Mouse (Mus musculus): ENCODE measurements around the gene Phf11c. TPM values are rescaled to one million over a fixed set of nuclear protein-coding genes. Genes with fewer than 3 reads are reported as not detected.
"Not testable (repeated sequence)": the region's sequence is repeated elsewhere in the genome, so short reads cannot be mapped to it uniquely, and the experiment has no call there.

Gene Phf11c
- polyA plus RNA-seq, 1 experiment from 2014 or later: 0.66 TPM

GRCm38 (mm10) chr14:59390181-59390580, 5.0 kb downstream of the Phf11c start:
- H3K4me1 ChIP-seq; H3K27me3 ChIP-seq (ENCODE audit: low read depth, poor library complexity, severe bottlenecking); H3K27ac ChIP-seq; H3K4me3 ChIP-seq; H3K9me3 ChIP-seq (replicated peaks); H3K36me3 ChIP-seq; DNase-seq (ENCODE audit: low spot score): not testable (repeated sequence)
- WGBS: 80% methylated on average over 4 of the region's 4 CpGs

- no peak for DNase-seq (ENCODE audit: low spot score)
- no peak overlapping the region for H3K27ac ChIP-seq
- 71% methylated on average over 1 of the region's 1 CpGs for WGBS
These were observed 5.6 kb downstream of the Phf11c start for GRCm38 (mm10) chr14:59389532-59389931.

GRCm38 (mm10) chr14:59370348-59371068, 24.7 kb downstream of the Phf11c start:
- no peaks in the 10 kb centered on the region for H3K27me3 ChIP-seq (ENCODE audit: low read depth, poor library complexity, severe bottlenecking)
- no peak for DNase-seq (ENCODE audit: low spot score)
- H3K4me1 ChIP-seq: no peaks in the 10 kb centered on the region
- no peaks in the 10 kb centered on the region for H3K9me3 ChIP-seq (replicated peaks)
- no peaks in the 10 kb centered on the region for H3K36me3 ChIP-seq
- WGBS: 93% methylated on average over 25 of the region's 25 CpGs
- no peak overlapping the region for H3K27ac ChIP-seq
- no peak overlapping the region for H3K4me3 ChIP-seq

More at GRCm38 (mm10) chr14:59389532-59389931, 5.6 kb downstream of the Phf11c start:
- no peaks in the 10 kb centered on the region for H3K9me3 ChIP-seq (replicated peaks)
- H3K36me3 ChIP-seq: no peaks in the 10 kb centered on the region
- H3K27me3 ChIP-seq (ENCODE audit: low read depth, poor library complexity, severe bottlenecking): no peaks in the 10 kb centered on the region
- no peak overlapping the region for H3K4me3 ChIP-seq
- H3K4me1 ChIP-seq: no peaks in the 10 kb centered on the region

- Histone ChIP-seq H3K36me3 (no peaks in the 10 kb centered on the region), H3K4me1 (no peaks in the 10 kb centered on the region), H3K27ac (no peak overlapping the region), H3K27me3 (ENCODE audit: low read depth, poor library complexity, severe bottlenecking) (no peaks in the 10 kb centered on the region), H3K4me3 (no peak overlapping the region), H3K9me3 (replicated peaks) (no peaks in the 10 kb centered on the region)
- 86% methylated on average over 8 of the region's 8 CpGs for WGBS
- no peak for DNase-seq (ENCODE audit: low spot score)
These were observed 28.6 kb downstream of the Phf11c start for GRCm38 (mm10) chr14:59366386-59367105.

- Histone ChIP-seq H3K27me3 (ENCODE audit: low read depth, poor library complexity, severe bottlenecking) (no peaks in the 10 kb centered on the region), H3K36me3 (no peaks in the 10 kb centered on the region), H3K9me3 (replicated peaks) (no peaks in the 10 kb centered on the region), H3K4me3 (no peak within 1 kb of the TSS), H3K4me1 (no peaks in the 10 kb centered on the region), H3K27ac (no peak within 1 kb of the TSS)
- no peak for DNase-seq (ENCODE audit: low spot score)
- WGBS: 85% methylated on average over 6 of the region's 6 CpGs
These were observed 29.9 kb downstream of the Phf11c start, which contains the start of gene Phf11d for GRCm38 (mm10) chr14:59365244-59365644. Gene Phf11d (minus strand): TSS chr14:59365470.

GRCm38 (mm10) chr14:59341189-59341588, 54.0 kb downstream of the Phf11c start, which contains the start of gene Phf11b:
Gene Phf11b (minus strand): TSS chr14:59341351.
- not testable (repeated sequence) for H3K27me3 ChIP-seq (ENCODE audit: low read depth, poor library complexity, severe bottlenecking); DNase-seq (ENCODE audit: low spot score); H3K9me3 ChIP-seq (replicated peaks); H3K27ac ChIP-seq; H3K4me1 ChIP-seq; H3K4me3 ChIP-seq; H3K36me3 ChIP-seq
- WGBS: 66% methylated on average over 1 of the region's 1 CpGs

- H3K27ac ChIP-seq: no peak overlapping the region
- DNase-seq (ENCODE audit: low spot score): no peak
- WGBS: 100% methylated on average over 1 of the region's 1 CpGs
- H3K36me3 ChIP-seq: no peaks in the 10 kb centered on the region
- no peaks in the 10 kb centered on the region for H3K4me1 ChIP-seq
- no peak overlapping the region for H3K4me3 ChIP-seq
- H3K9me3 ChIP-seq (replicated peaks): no peaks in the 10 kb centered on the region
- no peaks in the 10 kb centered on the region for H3K27me3 ChIP-seq (ENCODE audit: low read depth, poor library complexity, severe bottlenecking)
These were observed 55.6 kb downstream of the Phf11c start for GRCm38 (mm10) chr14:59339541-59339940.

GRCm38 (mm10) chr14:59336056-59336455, 59.1 kb downstream of the Phf11c start:
- not testable (repeated sequence) for H3K27ac ChIP-seq; H3K4me1 ChIP-seq; H3K9me3 ChIP-seq (replicated peaks); DNase-seq (ENCODE audit: low spot score); H3K27me3 ChIP-seq (ENCODE audit: low read depth, poor library complexity, severe bottlenecking); H3K36me3 ChIP-seq; H3K4me3 ChIP-seq
- WGBS: 87% methylated on average over 3 of the region's 3 CpGs

Other genes starting within 250 kb of the Phf11c start
- gene Gm5142, start 216.6 kb downstream of the Phf11c start, polyA plus RNA-seq (2016; fragmentation: Nextera tagmentation; extraction: Ambion mirVana): not detected in 2 replicates
- gene Rcbtb1, start 194.2 kb downstream of the Phf11c start, polyA plus RNA-seq (2016; fragmentation: Nextera tagmentation; extraction: Ambion mirVana): 117 and 127 TPM in 2 replicates
- gene Gm6904, start 135.2 kb downstream of the Phf11c start, polyA plus RNA-seq (2016; fragmentation: Nextera tagmentation; extraction: Ambion mirVana): not detected in 2 replicates
- not detected in 2 replicates for gene Phf11a, start 97.9 kb downstream of the Phf11c start, polyA plus RNA-seq (2016; fragmentation: Nextera tagmentation; extraction: Ambion mirVana)
- gene Phf11b, start 54.0 kb downstream of the Phf11c start, polyA plus RNA-seq (2016; fragmentation: Nextera tagmentation; extraction: Ambion mirVana): 0.13 TPM in 1 of 2 replicates, not detected in the other
- 0.23 and 0.29 TPM in 2 replicates for gene Phf11d, start 29.9 kb downstream of the Phf11c start, polyA plus RNA-seq (2016; fragmentation: Nextera tagmentation; extraction: Ambion mirVana)
- 10.4 and 13.1 TPM in 2 replicates for gene Setdb2, start 45.5 kb upstream of the Phf11c start, polyA plus RNA-seq (2016; fragmentation: Nextera tagmentation; extraction: Ambion mirVana)
- gene Cab39l, start 45.6 kb upstream of the Phf11c start, polyA plus RNA-seq (2016; fragmentation: Nextera tagmentation; extraction: Ambion mirVana): 44.4 and 44.6 TPM in 2 replicates
- 27.3 and 29.2 TPM in 2 replicates for gene Cdadc1, start 202.6 kb upstream of the Phf11c start, polyA plus RNA-seq (2016; fragmentation: Nextera tagmentation; extraction: Ambion mirVana)
- 13.0 and 22.5 TPM in 2 replicates for gene Shisa2, start 229.9 kb upstream of the Phf11c start, polyA plus RNA-seq (2016; fragmentation: Nextera tagmentation; extraction: Ambion mirVana)

Data from limb, embryonic 10.5 days (tissue).